Mouse (Mus musculus) lung, postnatal 10 days (tissue): ENCODE results near the gene Exoc8.

ENCODE experiments used
- DNase-seq: peaks from one replicate; pipeline ENCODE4 v3.0.0; 2021

The Exoc8 gene

DNA sequence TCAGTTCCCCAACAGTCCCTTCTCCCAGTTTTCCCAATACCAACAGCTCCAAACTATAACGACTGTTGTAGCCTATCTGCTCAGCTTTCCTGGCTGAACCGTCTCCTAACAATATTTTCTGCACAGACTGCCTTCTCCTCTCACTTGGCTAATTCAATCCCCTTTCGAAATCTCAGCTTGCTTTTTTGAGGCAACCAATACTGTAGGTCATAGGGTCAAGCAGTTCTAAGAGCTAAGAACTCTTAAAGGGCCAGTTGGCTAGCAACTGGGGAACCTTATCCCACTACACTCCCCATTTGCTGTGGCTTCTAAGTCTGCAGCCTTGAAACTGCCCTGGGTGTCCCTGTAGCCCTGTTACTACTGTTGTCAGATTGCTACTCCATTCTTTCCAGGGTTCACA is 52.4 kb downstream of the Exoc8 start:
- DNase-seq = peak; percentile 31
